Mouse (Mus musculus) C3H10T1/2 (cell line): Measurements from ENCODE around the gene Gucy1b2. TPM values are rescaled to one million over a fixed set of nuclear protein-coding genes. Genes with fewer than 3 reads are reported as not detected.

Experiments
- polyA plus RNA-seq, 2 experiments: library from polyadenylated mRNA; unstranded; fragments of >200 nt; fragmentation: generic; extraction: Trizol; gene quantifications; one replicate each; pipeline ENCODE4 v1.2.1; 2012; ENCODE audit warnings: missing spikeins in 2 of 2

Gucy1b2 gene
- polyA plus RNA-seq: not detected

DNA sequence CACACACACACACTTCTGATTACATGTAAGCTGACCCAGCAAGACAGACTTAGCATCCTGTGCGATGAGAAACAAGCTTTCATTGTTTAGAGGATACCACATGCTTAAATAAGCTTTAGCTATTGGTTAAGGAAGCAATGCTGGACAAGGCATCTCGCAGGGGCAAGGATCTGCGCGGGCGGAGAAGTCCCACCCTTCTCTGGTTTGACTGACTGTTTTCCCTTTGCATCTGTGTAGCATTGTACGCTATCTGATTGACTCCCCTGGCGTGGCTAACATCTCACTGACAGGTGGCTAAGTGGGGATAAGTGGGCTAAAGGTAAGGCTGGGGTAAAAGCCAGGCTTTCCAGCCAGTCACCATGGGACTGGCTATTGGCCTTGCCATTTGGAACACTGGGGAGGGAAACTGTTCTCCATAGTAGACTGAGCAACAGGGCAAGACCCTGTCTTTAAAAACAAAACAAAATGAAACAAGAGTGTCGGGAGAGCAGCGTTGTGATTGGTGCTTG lies at the start of gene Gucy1b2:
Gucy1b2 (minus strand) TSS at position 51 of the 509 bp plus-strand sequence.

Other genes with a start within 250 kb of the Gucy1b2 start
- gene Rnaseh2b, start 163.7 kb downstream of the Gucy1b2 start, polyA plus RNA-seq: 10 to 100 TPM in 1 of 2 experiments, 1 to 10 TPM in 1; 3.6 to 12.1 TPM
- not detected for gene Dleu7, start 163.2 kb downstream of the Gucy1b2 start, polyA plus RNA-seq
- gene Fam124a, start 99.4 kb upstream of the Gucy1b2 start, polyA plus RNA-seq: 1 to 10 TPM in 1 of 2 experiments, under 1 TPM in 1; 0.88 to 6.9 TPM
- under 1 TPM in 1 of 2 experiments, not detected in 1; 0.05 TPM for gene Gm4131, start 110.6 kb upstream of the Gucy1b2 start, polyA plus RNA-seq
- not detected for gene Serpine3, start 207.4 kb upstream of the Gucy1b2 start, polyA plus RNA-seq